Mouse (Mus musculus) heart, postnatal 36 days (tissue): ENCODE measurements around the gene Gm14139. TPM values are rescaled to one million over a fixed set of nuclear protein-coding genes. Genes with fewer than 3 reads are reported as not detected.
"Not testable (repeated sequence)": the region's sequence is repeated elsewhere in the genome, so short reads cannot be mapped to it uniquely, and the experiment has no call there.

Experiments used
- DNase-seq, 2 experiments: peaks; one replicate each; pipeline ENCODE4 v3.0.0; 2021 to 2022
- intact Hi-C: fragments of 180-260 bp; cut with DNase I; formaldehyde crosslinking; loops from one replicate; pipeline ENCODE4 v1.15.1; 2025
- total RNA-seq, 2 experiments: library from RNA; stranded (reverse); gene quantifications; 2 replicates each; pipeline ENCODE4 v1.2.3; 2021

Gene Gm14139
- total RNA-seq, result not detected

GRCm38 (mm10) chr2:150181570-150181999 lies at the start of gene Gm14139:
TSS of gene Gm14139 (plus strand) at chr2:150181755.
- intact Hi-C loops, DNase-seq: not testable (repeated sequence)

DNA sequence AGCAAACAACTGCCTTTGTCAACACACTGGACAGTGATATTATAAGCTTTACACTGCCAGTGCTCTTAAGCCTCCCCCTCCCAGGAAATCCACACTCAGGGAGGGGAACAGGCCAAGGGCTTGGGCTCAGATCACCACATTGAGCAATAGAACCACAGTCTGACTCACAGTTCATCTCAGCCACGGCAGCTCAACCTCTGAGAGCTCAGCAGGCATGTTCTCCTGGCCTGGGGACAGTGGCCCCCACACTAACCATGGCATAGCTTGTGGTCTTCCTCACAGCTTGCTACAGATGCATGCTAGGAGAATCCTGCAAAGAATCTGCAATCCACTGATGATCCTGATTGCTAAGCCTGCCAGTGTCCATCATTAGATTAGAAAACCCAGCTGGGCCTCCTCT lies 49.6 kb upstream of the Gm14139 start:
- DNase-seq, result not testable (repeated sequence)
- intact Hi-C loops, result loop anchor here (10.0 kb wide), 2 partner anchors 183 to 903 kb away; partner anchors contain the start of genes Nanp and Ninl

DNA sequence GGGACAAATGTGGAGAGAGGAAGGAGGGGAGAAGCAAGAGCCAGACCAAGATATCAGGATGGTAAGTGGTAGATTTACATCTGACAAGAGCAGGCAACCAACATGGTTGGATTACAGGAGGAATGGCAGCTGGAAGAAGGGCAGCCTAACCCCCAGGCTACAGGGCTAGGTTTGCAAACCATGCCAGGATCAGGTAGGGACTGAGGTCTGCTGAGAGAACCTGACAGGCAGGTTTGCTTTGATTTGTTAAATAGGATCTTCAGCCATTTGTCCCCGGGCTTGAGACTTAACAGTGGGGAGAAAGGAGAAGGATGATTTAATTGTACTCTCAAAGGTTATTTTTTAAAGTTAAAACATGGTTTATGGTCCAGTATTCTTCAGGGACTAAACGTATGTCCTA lies 48.8 kb upstream of the Gm14139 start:
- intact Hi-C loops, result loop anchor here (10.0 kb wide), 2 partner anchors 182 to 902 kb away; partner anchors contain the start of genes Nanp and Ninl
- no peak for DNase-seq

DNA sequence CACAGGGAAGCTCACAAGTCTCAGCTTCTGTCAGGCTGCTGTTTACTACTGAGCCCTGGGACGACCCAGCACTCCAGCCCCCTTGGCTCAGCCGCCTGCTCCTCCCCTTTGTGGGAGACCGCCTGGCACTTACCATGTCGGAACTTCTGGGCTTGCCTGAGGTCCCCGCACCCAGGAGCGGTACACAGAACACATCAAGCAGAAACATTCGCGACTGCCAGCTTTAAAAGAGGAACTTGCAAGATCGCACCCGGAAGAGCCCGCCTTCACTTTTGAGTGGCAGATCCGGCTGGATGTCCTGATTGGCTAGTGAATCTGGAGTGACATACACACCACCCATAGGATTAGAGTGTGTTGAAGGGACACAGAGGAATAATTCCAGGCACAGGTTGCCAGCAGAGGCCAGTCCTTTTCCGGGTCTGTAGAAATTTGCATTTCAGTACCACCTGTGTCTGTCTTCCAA lies 45.1 kb upstream of the Gm14139 start, which contains the start of gene Zfp120:
TSS of gene Zfp120 (minus strand) at position 274 of the 463 bp plus-strand sequence.
- intact Hi-C loops, result loop anchor here (10.0 kb wide), 2 partner anchors 178 to 898 kb away; partner anchors contain the start of genes Nanp and Ninl

GRCm38 (mm10) chr2:150166703-150167102 lies 14.9 kb upstream of the Gm14139 start:
- intact Hi-C loops, result no loop called here
- no peak for DNase-seq

More for the DNA sequence above, 45.1 kb upstream of the Gm14139 start, which contains the start of gene Zfp120:
- peak; percentile 78 to 85 for DNase-seq

- intact Hi-C loops, result no loop called here
- no peak for DNase-seq
Measured at GRCm38 (mm10) chr2:150173833-150174232, 7.7 kb upstream of the Gm14139 start.

- DNase-seq, intact Hi-C loops: not testable (repeated sequence)
Measured at GRCm38 (mm10) chr2:150179579-150179978, 2.0 kb upstream of the Gm14139 start, which contains the start of gene Gm10770. TSS of gene Gm10770 (minus strand) at chr2:150179679.

DNA sequence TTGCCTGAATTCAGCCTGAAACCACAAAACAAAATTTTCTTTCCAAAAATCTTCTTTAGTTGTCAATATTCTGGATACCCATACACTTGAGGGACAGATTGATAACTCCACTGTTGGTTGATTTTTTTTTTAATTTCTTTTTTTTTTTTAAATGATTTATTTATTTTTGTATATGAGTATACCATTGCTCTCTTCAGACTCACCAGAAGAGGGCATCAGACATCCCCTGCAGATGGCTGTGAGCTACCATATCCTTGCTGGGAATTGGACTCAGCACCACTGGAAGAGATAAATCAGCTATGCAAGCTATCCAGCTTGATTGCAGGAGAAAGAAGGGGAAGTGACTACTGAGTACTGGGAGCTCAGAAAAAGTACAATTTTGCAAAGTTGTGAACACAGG lies 509 bp upstream of the Gm14139 start:
- DNase-seq, intact Hi-C loops: not testable (repeated sequence)

DNA sequence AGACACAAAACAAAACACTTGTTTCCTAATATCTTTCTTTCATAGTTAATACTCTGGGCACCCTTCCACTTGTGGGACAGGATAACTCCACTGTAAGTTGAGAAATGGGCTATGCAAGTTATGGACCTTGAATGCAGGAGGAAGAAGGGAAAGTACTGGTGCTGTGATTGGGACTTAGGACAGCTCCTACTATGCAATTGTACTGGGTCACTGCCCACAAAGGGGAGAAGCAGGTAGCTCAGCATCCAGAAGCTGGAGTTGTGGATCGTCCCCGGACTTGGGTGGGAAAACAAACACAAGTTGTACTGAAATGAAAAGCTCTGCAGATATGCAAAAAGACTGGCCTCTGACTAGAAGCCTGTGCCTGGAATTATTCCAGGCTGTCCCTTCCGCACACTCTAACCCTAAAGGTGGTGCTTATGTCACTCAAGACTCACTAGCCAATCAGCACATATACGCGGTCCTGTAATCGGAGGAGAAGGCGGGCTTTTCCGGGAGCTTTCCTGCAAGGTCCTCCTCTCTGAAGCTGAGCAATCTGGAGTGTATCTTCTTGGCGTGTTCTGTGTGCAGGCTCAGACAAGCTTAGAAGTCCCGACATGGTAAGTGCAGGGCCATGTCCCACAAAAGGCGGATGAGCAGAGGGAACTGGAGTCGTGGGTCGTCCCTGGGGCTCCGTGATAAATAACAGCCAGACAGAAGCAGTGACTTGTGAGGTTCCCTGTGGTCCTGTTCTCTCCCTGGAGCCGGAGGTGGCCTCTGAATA lies 36.2 kb downstream of the Gm14139 start, which contains the start of gene Zfp937:
TSS of gene Zfp937 (plus strand) at position 474 of the 763 bp plus-strand sequence.
- DNase-seq, result peak; percentile 68
- intact Hi-C loops, result loop anchor here (5.0 kb wide), 1 partner anchor 235 kb away; the partner anchor contains the start of gene Zfp442

- not testable (repeated sequence) for DNase-seq
- intact Hi-C loops, result loop anchor here (5.0 kb wide), 1 partner anchor 234 kb away; the partner anchor contains the start of gene Zfp442
Measured at GRCm38 (mm10) chr2:150218363-150218725, 36.8 kb downstream of the Gm14139 start.

GRCm38 (mm10) chr2:150223263-150223662 lies 41.7 kb downstream of the Gm14139 start:
- intact Hi-C loops, DNase-seq: not testable (repeated sequence)

Other genes starting within 250 kb of the Gm14139 start
- 1 to 10 TPM; 6.4 TPM for gene Zfp120, start 45.0 kb upstream of the Gm14139 start, total RNA-seq
- gene Gm10770, start 2.1 kb upstream of the Gm14139 start, total RNA-seq, result not detected
- 1 to 10 TPM; 2.2 to 2.4 TPM for gene Zfp937, start 36.3 kb downstream of the Gm14139 start, total RNA-seq
- 1 to 10 TPM; 2.1 to 2.4 TPM for gene Gm21994, start 73.8 kb downstream of the Gm14139 start, total RNA-seq
- not detected for gene Gm14124, start 75.8 kb downstream of the Gm14139 start, total RNA-seq
- 1 to 10 TPM in 1 of 2 experiments, not detected in 1; 2.2 TPM for gene Gm10130, start 141.9 kb downstream of the Gm14139 start, total RNA-seq
- 1 to 10 TPM; 1.7 to 2.9 TPM for gene 3300002I08Rik, start 181.0 kb downstream of the Gm14139 start, total RNA-seq